Mouse (Mus musculus) stomach, embryonic 14.5 days (tissue): Measurements from ENCODE around the gene Hist1h2ah. TPM values are rescaled to one million over a fixed set of nuclear protein-coding genes. Genes with fewer than 3 reads are reported as not detected.

ENCODE experiments used
- ATAC-seq: fragments of 200-750 bp; cut with Nextera tagmentation; 2 replicates; pipeline ENCODE4 v1.8.0; 2017; ENCODE audit warnings: low read depth, moderate TSS enrichment; ENCODE audit not compliant: insufficient number of reproducible peaks, insufficient read depth, low FRiP score
- H3K27ac ChIP-seq: fragments of 300-500 bp; sonication (generic); 2 replicates; pipeline ENCODE4 v1.5.1; 2014; ENCODE audit warnings: mild to moderate bottlenecking, low read length, moderate library complexity, mixed read lengths
- H3K27me3 ChIP-seq: fragments of 300-500 bp; sonication (generic); 2 replicates; pipeline ENCODE4 v1.6.1; 2014; ENCODE audit warnings: low read length, control low read depth, mixed read lengths; ENCODE audit not compliant: control insufficient read depth, insufficient read depth
- H3K36me3 ChIP-seq: fragments of 300-500 bp; sonication (generic); 2 replicates; pipeline ENCODE4 v1.6.1; 2014; ENCODE audit warnings: mild to moderate bottlenecking, control low read depth, low read length, moderate library complexity, mixed read lengths; ENCODE audit not compliant: control insufficient read depth, insufficient read depth
- H3K4me1 ChIP-seq: fragments of 300-500 bp; sonication (generic); 2 replicates; pipeline ENCODE4 v1.6.1; 2014; ENCODE audit warnings: low read length, control low read depth, mixed read lengths; ENCODE audit not compliant: control insufficient read depth, insufficient read depth
- H3K4me2 ChIP-seq: fragments of 300-500 bp; sonication (generic); replicated peaks from 2 replicates; pipeline ENCODE4 v1.6.1; 2014; ENCODE audit warnings: low read depth, low read length, control low read depth
- H3K4me3 ChIP-seq: fragments of 300-500 bp; sonication (generic); 2 replicates; pipeline ENCODE4 v1.5.1; 2014; ENCODE audit warnings: low read depth, low read length, control low read depth
- H3K9ac ChIP-seq: fragments of 300-500 bp; sonication (generic); replicated peaks from 2 replicates; pipeline ENCODE4 v1.6.1; 2014; ENCODE audit warnings: low read depth, mild to moderate bottlenecking, control low read depth, low read length, moderate library complexity, mixed read lengths
- H3K9me3 ChIP-seq: fragments of 300-500 bp; sonication (generic); 2 replicates; pipeline ENCODE4 v1.6.1; 2016; ENCODE audit warnings: low read depth, low read length, control low read depth; ENCODE audit not compliant: control insufficient read depth
- WGBS: fragments of 180-500 bp; shearing (Covaris S2); extraction: QIAGEN DNeasy Blood & Tissue Kit; methylation state at CpG from one replicate; pipeline ENCODE4 v1.1.7; 2014; 5-methylcytosine and 5-hydroxymethylcytosine counted together
- microRNA-seq: library from miRNA; unstranded; fragments of <30 nt; microRNA quantifications from one replicate; pipeline ENCODE4, GENCODE M21; 2016
- polyA plus RNA-seq: library from polyadenylated mRNA; unstranded; fragments of >200 nt; fragmentation: Nextera tagmentation; extraction: Ambion mirVana; gene quantifications from 2 replicates; pipeline ENCODE4 v1.2.1, GENCODE M21; 2014

The Hist1h2ah gene
- polyA plus RNA-seq, 1 experiment from 2014 or later = 10.3 TPM

- 80% methylated on average over 5 of the region's 5 CpGs for WGBS
- Histone ChIP-seq H3K9me3 (no peaks in the 10 kb centered on the region), H3K4me3 (no peak overlapping the region), H3K36me3 (no peaks in the 10 kb centered on the region), H3K9ac (no peak overlapping the region), H3K4me2 (no peak overlapping the region), H3K27me3 (peaks cover 13% of the 10 kb centered on the region; the same call in 1 of the 2 replicates), H3K27ac (no peak overlapping the region), H3K4me1 (0 out of 2 replicates have a peak, but pooled peaks cover 3% of the 10 kb centered on the region)
- no peak for ATAC-seq
Observed at GRCm38 (mm10) chr13:21992550-21992949, 42.8 kb downstream of the Hist1h2ah start.

Small RNA genes lying within 50 kb of the gene (microRNA-seq; reads per million reads assigned to microRNA genes)
- gene Gm26300 (not detected), gene Gm44390 (not detected), gene Gm44486 (not detected)

Other genes starting within 250 kb of the Hist1h2ah start
- gene Hist1h2an, start 248.3 kb downstream of the Hist1h2ah start, polyA plus RNA-seq = 11.4 TPM in 1 of 2 replicates, not detected in the other
- 1.4 and 1.8 TPM in 2 replicates for gene Hist1h2bp, start 248.1 kb downstream of the Hist1h2ah start, polyA plus RNA-seq
- gene Hist1h2bq, start 225.4 kb downstream of the Hist1h2ah start, polyA plus RNA-seq = 17.5 and 19.7 TPM in 2 replicates
- not detected in 2 replicates for gene Hist1h2ao, start 225.1 kb downstream of the Hist1h2ah start, polyA plus RNA-seq
- gene Hist1h4m, start 223.8 kb downstream of the Hist1h2ah start, polyA plus RNA-seq = not detected in 2 replicates
- gene Hist1h4n, start 203.4 kb downstream of the Hist1h2ah start, polyA plus RNA-seq = 18.2 and 28.4 TPM in 2 replicates
- 3,565 and 4,516 TPM in 2 replicates for gene Hist1h2ap, start 202.1 kb downstream of the Hist1h2ah start, polyA plus RNA-seq
- 24.3 and 25.5 TPM in 2 replicates for gene Hist1h2br, start 201.8 kb downstream of the Hist1h2ah start, polyA plus RNA-seq
- 16.5 and 16.8 TPM in 2 replicates for gene Zfp184, start 90.5 kb downstream of the Hist1h2ah start, polyA plus RNA-seq
- gene Pom121l2, start 54.4 kb downstream of the Hist1h2ah start, polyA plus RNA-seq = not detected in 2 replicates
- gene Prss16, start 25.8 kb downstream of the Hist1h2ah start, polyA plus RNA-seq = 0.15 and 0.75 TPM in 2 replicates
- 7.0 and 7.5 TPM in 2 replicates for gene Hist1h2bk, start 302 bp upstream of the Hist1h2ah start, polyA plus RNA-seq
- 19.1 and 22.4 TPM in 2 replicates for gene Hist1h4i, start 5.8 kb upstream of the Hist1h2ah start, polyA plus RNA-seq
- 43.8 and 54.9 TPM in 2 replicates for gene Hist1h2ag, start 7.4 kb upstream of the Hist1h2ah start, polyA plus RNA-seq
- gene Hist1h2bj, start 7.6 kb upstream of the Hist1h2ah start, polyA plus RNA-seq = 8.6 and 12.4 TPM in 2 replicates
- gene Vmn1r188, start 48.9 kb upstream of the Hist1h2ah start, polyA plus RNA-seq = not detected in 2 replicates
- gene Vmn1r189, start 70.3 kb upstream of the Hist1h2ah start, polyA plus RNA-seq = not detected in 2 replicates
- not detected in 2 replicates for gene Vmn1r191, start 148.4 kb upstream of the Hist1h2ah start, polyA plus RNA-seq
- gene Vmn1r192, start 155.6 kb upstream of the Hist1h2ah start, polyA plus RNA-seq = not detected in 2 replicates
- gene Vmn1r193, start 187.6 kb upstream of the Hist1h2ah start, polyA plus RNA-seq = not detected in 2 replicates
- not detected in 2 replicates for gene Vmn1r194, start 208.6 kb upstream of the Hist1h2ah start, polyA plus RNA-seq
- gene Vmn1r195, start 235.0 kb upstream of the Hist1h2ah start, polyA plus RNA-seq = not detected in 2 replicates